Mouse (Mus musculus) bone marrow, adult 2 months (tissue): ENCODE data around the gene Ttll3. TPM values are rescaled to one million over a fixed set of nuclear protein-coding genes. Genes with fewer than 3 reads are reported as not detected.
A peak's percentile ranks its signal among the peaks of the same experiment; 100 is the strongest.

Source experiments
- H3K27ac ChIP-seq: fragments of 200-500 bp; 2 replicates; pipeline ENCODE4 v1.5.1; 2012; ENCODE audit warnings: low read depth, mild to moderate bottlenecking, control low read depth, inconsistent platforms, low read length; ENCODE audit not compliant: control insufficient read depth, poor library complexity, insufficient read depth
- H3K4me1 ChIP-seq: fragments of 200-500 bp; 2 replicates; pipeline ENCODE4 v1.6.1; 2011; ENCODE audit warnings: low read length; ENCODE audit not compliant: control insufficient read depth, insufficient read depth
- H3K4me3 ChIP-seq: fragments of 200-500 bp; replicated peaks from 2 replicates; pipeline ENCODE3; 2011; ENCODE audit warnings: mild to moderate bottlenecking, low read depth, low read length, control low read depth; ENCODE audit not compliant: control insufficient read depth
- CTCF ChIP-seq: fragments of 200-500 bp; IDR thresholded peaks from 2 replicates; pipeline ENCODE4 v1.5.1; 2011; ENCODE audit warnings: low read length, control low read depth; ENCODE audit not compliant: control insufficient read depth, insufficient read depth
- POLR2A ChIP-seq: fragments of 200-500 bp; IDR thresholded peaks from 2 replicates; pipeline ENCODE4 v1.6.1; 2011; ENCODE audit warnings: low read depth, mild to moderate bottlenecking, control low read depth, low read length, borderline replicate concordance; ENCODE audit not compliant: control insufficient read depth
- WGBS: fragments of 180-500 bp; shearing (Covaris S2); methylation state at CpG from one replicate; pipeline ENCODE4 v1.1.7; 2018; 5-methylcytosine and 5-hydroxymethylcytosine counted together
- polyA plus RNA-seq: library from polyadenylated mRNA; stranded (reverse); fragments of >200 nt; gene quantifications from 2 replicates; pipeline ENCODE4 v1.2.4, GENCODE M21; 2011; ENCODE audit warnings: low replicate concordance; ENCODE audit not compliant: missing spikeins, insufficient read depth, insufficient read length

The Ttll3 gene
- polyA plus RNA-seq, 1 experiment, result 27.7 TPM

GRCm38 (mm10) chr6:113434691-113435090 lies 45.6 kb downstream of the Ttll3 start:
- Histone ChIP-seq H3K4me3 (no peak overlapping the region), H3K27ac (no peak overlapping the region), H3K4me1 (no peaks in the 10 kb centered on the region)
- TF ChIP-seq POLR2A, result no peak
- 65% methylated on average over 7 of the region's 7 CpGs for WGBS

GRCm38 (mm10) chr6:113435664-113436205 lies 46.7 kb downstream of the Ttll3 start, which contains the start of gene Cidec:
TSS of gene Cidec (minus strand) at chr6:113435760.
- Histone ChIP-seq H3K4me1 (no peaks in the 10 kb centered on the region), H3K27ac (no peak within 1 kb of the TSS), H3K4me3 (no peak within 1 kb of the TSS)
- 66% methylated on average over 9 of the region's 9 CpGs for WGBS
- TF ChIP-seq POLR2A (no peak), CTCF (no peak)

- WGBS, result 78% methylated on average over 12 of the region's 12 CpGs
- Histone ChIP-seq H3K4me1 (no peaks in the 10 kb centered on the region), H3K4me3 (no peak overlapping the region), H3K27ac (no peak overlapping the region)
- TF ChIP-seq POLR2A (no peak), CTCF (no peak)
Measured at GRCm38 (mm10) chr6:113437135-113437534, 48.1 kb downstream of the Ttll3 start.

DNA sequence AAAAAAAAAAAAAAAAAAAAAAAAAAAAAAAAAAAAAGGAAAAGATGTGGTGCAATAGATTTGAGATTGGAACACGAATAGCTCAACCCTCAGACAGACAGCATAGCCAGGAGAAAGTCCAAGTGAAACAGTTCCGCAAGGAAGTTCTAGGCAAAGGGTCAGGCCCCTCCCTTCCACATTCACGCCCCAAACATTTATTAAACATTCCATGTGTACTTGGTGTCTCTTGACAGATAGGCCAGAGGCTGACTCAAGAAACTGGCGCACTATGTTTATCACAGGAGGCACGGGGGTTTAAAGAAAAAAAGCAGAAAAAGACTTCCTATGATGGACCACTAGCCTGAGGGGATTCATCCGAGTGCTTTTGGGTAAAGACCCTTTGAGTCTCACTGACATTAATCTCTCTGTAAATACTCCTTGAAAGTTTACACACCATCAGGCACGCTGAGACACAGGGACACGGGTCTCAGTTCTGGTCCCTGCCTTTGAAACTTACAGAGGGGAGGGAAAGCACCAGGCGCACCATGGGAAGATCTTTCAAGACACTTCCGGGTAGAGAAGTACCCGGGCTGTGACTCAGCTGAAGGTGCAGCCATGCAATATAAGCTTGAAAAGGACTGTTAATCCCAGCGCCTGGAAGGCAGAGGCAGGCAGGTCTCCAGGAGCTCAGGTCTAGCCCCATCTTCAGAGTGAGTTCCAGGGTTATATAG lies 49.8 kb downstream of the Ttll3 start:
- Histone ChIP-seq H3K4me3 (no peak overlapping the region), H3K4me1 (peaks cover 1% of the 10 kb centered on the region; the same call in 1 of the 2 replicates), H3K27ac (no peak overlapping the region)
- no peak for TF ChIP-seq CTCF
- TF ChIP-seq POLR2A, result no peak
- whole genome bisulfite sequencing, result 60% methylated on average over 12 of the region's 12 CpGs

DNA sequence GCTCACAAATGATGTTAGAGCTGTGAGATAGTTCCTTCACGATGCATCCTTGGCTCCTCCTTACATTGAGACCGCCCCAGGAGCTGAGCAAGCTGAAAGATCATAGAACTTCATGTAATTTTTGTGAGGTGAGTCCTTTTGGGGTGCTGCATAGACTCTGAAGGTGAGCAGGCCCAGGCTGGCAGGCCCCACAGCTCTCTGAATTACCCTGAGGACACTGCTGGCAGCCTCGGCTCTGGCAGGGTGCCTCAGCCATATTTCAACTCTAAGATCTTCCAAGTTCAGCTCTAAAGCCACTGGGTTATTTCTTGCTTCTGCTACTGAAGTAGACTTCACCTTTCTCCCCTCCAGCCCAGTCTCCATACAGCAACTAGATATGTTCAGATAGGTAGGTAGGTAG lies 51.6 kb downstream of the Ttll3 start:
- H3K27ac ChIP-seq, result no peak overlapping the region
- WGBS, result 75% methylated on average over 3 of the region's 3 CpGs
- H3K4me3 ChIP-seq, result no peak overlapping the region
- TF ChIP-seq CTCF, result no peak
- no peak for TF ChIP-seq POLR2A
- peaks cover 1% of the 10 kb centered on the region; the same call in 1 of the 2 replicates for H3K4me1 ChIP-seq

DNA sequence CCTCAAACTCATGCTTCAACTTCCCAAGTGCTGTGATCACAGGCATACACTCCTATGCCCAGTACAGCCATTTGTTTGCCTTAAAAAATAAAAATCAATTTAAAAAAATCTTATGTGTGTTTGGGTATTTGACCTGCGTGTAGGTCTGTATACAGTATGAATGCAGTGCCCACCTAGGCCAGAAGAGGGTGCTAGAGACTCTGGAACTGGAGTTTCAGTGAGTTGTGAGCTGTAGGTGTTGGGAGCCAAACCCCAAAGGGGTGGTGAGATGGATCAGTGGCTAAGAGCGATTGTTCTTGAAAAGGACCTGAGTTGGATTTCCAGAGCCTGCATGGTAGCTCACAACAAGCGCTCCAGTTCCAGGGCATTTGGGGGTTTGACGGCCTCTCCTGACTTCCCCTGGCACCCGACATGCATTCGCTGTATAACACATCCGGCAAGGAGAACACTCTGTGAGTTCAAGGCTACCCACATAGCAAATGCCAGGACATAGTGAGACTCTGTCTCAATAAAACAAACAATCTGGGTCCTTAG lies 52.2 kb downstream of the Ttll3 start:
- TF ChIP-seq CTCF, result peak; percentile 71
- no peak for TF ChIP-seq POLR2A
- H3K4me3 ChIP-seq, result no peak overlapping the region
- H3K4me1 ChIP-seq, result peaks cover 1% of the 10 kb centered on the region; the same call in 1 of the 2 replicates
- WGBS, result 50% methylated on average over 7 of the region's 7 CpGs
- H3K27ac ChIP-seq, result no peak overlapping the region

GRCm38 (mm10) chr6:113442087-113442441 lies 53.0 kb downstream of the Ttll3 start:
- H3K27ac ChIP-seq, result no peak overlapping the region
- H3K4me1 ChIP-seq, result peaks cover 1% of the 10 kb centered on the region; the same call in 1 of the 2 replicates
- H3K4me3 ChIP-seq, result peak overlapping the region; percentile 95
- WGBS, result 35% methylated on average over 9 of the region's 9 CpGs
- no peak for TF ChIP-seq CTCF
- no peak for TF ChIP-seq POLR2A

DNA sequence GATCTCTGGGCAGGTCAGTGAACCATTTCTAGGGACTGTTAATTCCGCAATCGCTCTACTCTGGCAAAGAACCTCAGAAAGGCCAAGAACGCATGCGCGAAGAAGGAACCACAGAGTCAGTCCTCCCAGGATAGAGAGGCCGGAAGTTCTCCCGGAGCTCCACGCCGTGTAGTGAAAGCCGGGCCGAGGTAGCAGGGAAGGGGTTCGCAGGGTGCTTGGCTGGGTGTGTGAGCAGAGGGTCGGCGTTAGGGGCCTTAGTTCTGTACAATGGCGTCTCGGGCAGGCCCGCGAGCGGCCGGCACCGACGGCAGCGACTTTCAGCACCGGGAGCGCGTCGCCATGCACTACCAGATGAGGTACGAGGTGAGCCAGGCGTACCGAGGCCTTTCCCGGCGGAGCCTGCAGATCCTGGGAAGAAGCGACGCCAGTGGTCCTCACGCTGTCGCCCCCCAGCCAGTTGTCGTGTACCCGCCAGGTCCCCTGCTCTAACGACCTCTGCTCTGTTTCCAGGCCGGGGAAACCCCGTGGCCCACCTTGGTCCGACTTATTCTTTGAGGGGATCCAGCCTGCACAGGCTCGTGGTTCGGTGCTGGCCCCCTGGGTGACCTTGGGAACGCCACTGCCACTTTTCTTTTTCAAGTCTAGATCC lies 53.5 kb downstream of the Ttll3 start, which contains the start of gene Jagn1:
TSS of gene Jagn1 (plus strand) at position 128 of the 649 bp plus-strand sequence.
- TF ChIP-seq POLR2A, result peak; percentile 63; the same call in 1 of the 2 replicates
- no peak for TF ChIP-seq CTCF
- Histone ChIP-seq H3K4me3 (peak within 1 kb of the TSS; percentile 95), H3K4me1 (peaks cover 1% of the 10 kb centered on the region; the same call in 1 of the 2 replicates), H3K27ac (peak within 1 kb of the TSS; percentile 31; the same call in 1 of the 2 replicates)
- WGBS, result under 1% methylated on average over 45 of the region's 45 CpGs
